Mouse (Mus musculus) R1 (cell line): ENCODE measurements around the gene Cacng3.

Experiments
- DNase-seq: peaks from one replicate; pipeline ENCODE4 v3.0.0-alpha.2; 2018; ENCODE audit warnings: low read depth, low spot score

Cacng3 gene

GRCm38 (mm10) chr7:122670442-122670872 is at the start of gene Cacng3:
Cacng3 (plus strand) TSS chr7:122670492.
- no peak for DNase-seq

GRCm38 (mm10) chr7:122622125-122622774 is 48.0 kb upstream of the Cacng3 start:
- DNase-seq: no peak

GRCm38 (mm10) chr7:122623753-122624152 is 46.5 kb upstream of the Cacng3 start:
- DNase-seq: no peak

GRCm38 (mm10) chr7:122628050-122628449 is 42.2 kb upstream of the Cacng3 start:
- no peak for DNase-seq

GRCm38 (mm10) chr7:122630386-122630785 is 39.9 kb upstream of the Cacng3 start:
- no peak for DNase-seq

GRCm38 (mm10) chr7:122631151-122631550 is 39.1 kb upstream of the Cacng3 start:
- peak; percentile 60 for DNase-seq

- DNase-seq: no peak
Measured at GRCm38 (mm10) chr7:122632946-122633345, 37.3 kb upstream of the Cacng3 start.

GRCm38 (mm10) chr7:122633463-122633862 is 36.8 kb upstream of the Cacng3 start:
- DNase-seq: no peak

- DNase-seq: no peak
Measured at GRCm38 (mm10) chr7:122643676-122644075, 26.6 kb upstream of the Cacng3 start.

GRCm38 (mm10) chr7:122649306-122649705 is 21.0 kb upstream of the Cacng3 start:
- DNase-seq: no peak

- no peak for DNase-seq
Measured at GRCm38 (mm10) chr7:122652523-122652922, 17.8 kb upstream of the Cacng3 start.

- no peak for DNase-seq
Measured at GRCm38 (mm10) chr7:122656671-122657070, 13.6 kb upstream of the Cacng3 start.

GRCm38 (mm10) chr7:122657423-122658126 is 12.7 kb upstream of the Cacng3 start:
- DNase-seq: no peak

GRCm38 (mm10) chr7:122665311-122666049 is 4.8 kb upstream of the Cacng3 start:
- no peak for DNase-seq

GRCm38 (mm10) chr7:122667903-122668302 is 2.4 kb upstream of the Cacng3 start:
- DNase-seq: peak; percentile 83

GRCm38 (mm10) chr7:122670873-122671641 is 765 bp downstream of the Cacng3 start:
- peak; percentile 94 for DNase-seq

GRCm38 (mm10) chr7:122672981-122673380 is 2.7 kb downstream of the Cacng3 start:
- no peak for DNase-seq

GRCm38 (mm10) chr7:122675207-122675606 is 4.9 kb downstream of the Cacng3 start:
- DNase-seq: no peak

- DNase-seq: no peak
Measured at GRCm38 (mm10) chr7:122701751-122702150, 31.5 kb downstream of the Cacng3 start.

GRCm38 (mm10) chr7:122702443-122702842 is 32.2 kb downstream of the Cacng3 start:
- DNase-seq: no peak

- no peak for DNase-seq
Measured at GRCm38 (mm10) chr7:122706736-122707135, 36.4 kb downstream of the Cacng3 start.

- no peak for DNase-seq
Measured at GRCm38 (mm10) chr7:122716299-122716698, 46.0 kb downstream of the Cacng3 start.
